Mouse (Mus musculus) lung, postnatal 0 days (tissue): ENCODE data around the gene Garnl3. TPM values are rescaled to one million over a fixed set of nuclear protein-coding genes. Genes with fewer than 3 reads are reported as not detected.

Experiments used
- ATAC-seq: fragments of 200-750 bp; cut with Nextera tagmentation; 2 replicates; pipeline ENCODE4 v1.8.0; 2017; ENCODE audit warnings: moderate library complexity
- DNase-seq: peaks from one replicate; pipeline ENCODE4 v3.0.0-alpha.2; 2016; ENCODE audit warnings: low spot score
- H3K27ac ChIP-seq: fragments of 300-500 bp; sonication (generic); 2 replicates; pipeline ENCODE4 v1.5.1; 2014; ENCODE audit warnings: antibody characterized with exemption, mild to moderate bottlenecking, low read length, mixed read lengths
- H3K27me3 ChIP-seq: fragments of 300-500 bp; sonication (generic); replicated peaks from 2 replicates; pipeline ENCODE4 v1.6.1; 2014; ENCODE audit warnings: low read length, mixed read lengths; ENCODE audit not compliant: insufficient read depth
- H3K36me3 ChIP-seq: fragments of 300-500 bp; sonication (generic); 2 replicates; pipeline ENCODE4 v1.6.1; 2014; ENCODE audit warnings: low read length, mixed read lengths; ENCODE audit not compliant: insufficient read depth
- H3K4me1 ChIP-seq: fragments of 300-500 bp; sonication (generic); 2 replicates; pipeline ENCODE4 v1.6.1; 2014; ENCODE audit warnings: antibody characterized with exemption, low read depth, low read length, mixed read lengths; ENCODE audit not compliant: insufficient read depth
- H3K4me2 ChIP-seq: fragments of 300-500 bp; sonication (generic); replicated peaks from 2 replicates; pipeline ENCODE4 v1.6.1; 2014; ENCODE audit warnings: low read depth, mild to moderate bottlenecking, low read length, moderate library complexity, mixed read lengths
- H3K4me3 ChIP-seq: fragments of 300-500 bp; sonication (generic); 2 replicates; pipeline ENCODE4 v1.5.1; 2014; ENCODE audit warnings: low read depth, low read length
- H3K9ac ChIP-seq: fragments of 300-500 bp; sonication (generic); replicated peaks from 2 replicates; pipeline ENCODE4 v1.6.1; 2014; ENCODE audit warnings: low read depth, mild to moderate bottlenecking
- H3K9me3 ChIP-seq: fragments of 300-500 bp; sonication (generic); 2 replicates; pipeline ENCODE4 v1.6.1; 2016; ENCODE audit warnings: low read length, mixed read lengths
- CTCF ChIP-seq: IDR thresholded peaks from 2 replicates; pipeline ENCODE4 v1.5.1; 2016; ENCODE audit warnings: antibody characterized with exemption, mild to moderate bottlenecking
- EP300 ChIP-seq: IDR thresholded peaks from 2 replicates; pipeline ENCODE4 v1.6.1; 2016; ENCODE audit warnings: antibody characterized with exemption, mild to moderate bottlenecking, control low read depth
- WGBS: fragments of 180-500 bp; shearing (Covaris S2); extraction: QIAGEN DNeasy Blood & Tissue Kit; methylation state at CpG from one replicate; pipeline ENCODE4 v1.1.7; 2014; 5-methylcytosine and 5-hydroxymethylcytosine counted together
- polyA plus RNA-seq: library from polyadenylated mRNA; unstranded; fragments of >200 nt; fragmentation: Nextera tagmentation; extraction: Ambion mirVana; gene quantifications from 2 replicates; pipeline ENCODE4 v1.2.1, GENCODE M21; 2015

Gene Garnl3
- polyA plus RNA-seq, 1 experiment from 2014 or later = 5.9 TPM

- ATAC-seq (peak; percentile 90), DNase-seq (peak; percentile 99)
- Histone ChIP-seq H3K4me1 (peaks cover 6% of the 10 kb centered on the region; the same call in 1 of the 2 replicates), H3K27me3 (0 out of 2 replicates have a peak, but pooled peaks cover 4% of the 10 kb centered on the region), H3K4me2 (peak overlapping the region; percentile 99), H3K4me3 (peak overlapping the region; percentile 65), H3K9me3 (no peaks in the 10 kb centered on the region), H3K9ac (peak overlapping the region; percentile 43), H3K27ac (peak overlapping the region; percentile 54; the same call in 1 of the 2 replicates), H3K36me3 (no peaks in the 10 kb centered on the region)
- TF ChIP-seq CTCF = no peak
- TF ChIP-seq EP300 = 0 out of 2 replicates have a peak, but pooled peaks have one; percentile 9
- WGBS = 1% methylated on average over 51 of the region's 55 CpGs
Observed at GRCm38 (mm10) chr2:33130526-33131483, 649 bp downstream of the Garnl3 start.

- DNase-seq = no peak
- H3K4me1 ChIP-seq = peaks cover 6% of the 10 kb centered on the region; the same call in 1 of the 2 replicates
- 1% methylated on average over 28 of the region's 33 CpGs for WGBS
- peak; percentile 7 for ATAC-seq
- peak overlapping the region; percentile 43 for H3K9ac ChIP-seq
- H3K9me3 ChIP-seq = no peaks in the 10 kb centered on the region
- TF ChIP-seq CTCF (peak; percentile 54), EP300 (no peak)
- H3K36me3 ChIP-seq = no peaks in the 10 kb centered on the region
- H3K27ac ChIP-seq = peak overlapping the region; percentile 54
- H3K4me2 ChIP-seq = peak overlapping the region; percentile 99
- H3K27me3 ChIP-seq = 0 out of 2 replicates have a peak, but pooled peaks cover 4% of the 10 kb centered on the region
- H3K4me3 ChIP-seq = peak overlapping the region; percentile 65
Observed at GRCm38 (mm10) chr2:33130141-33130525, 1.3 kb downstream of the Garnl3 start.

GRCm38 (mm10) chr2:33129696-33130095, 1.8 kb downstream of the Garnl3 start:
- DNase-seq (peak; percentile 43), ATAC-seq (no peak)
- H3K4me3 ChIP-seq = peak overlapping the region; percentile 65
- peak overlapping the region; percentile 54; the same call in 1 of the 2 replicates for H3K27ac ChIP-seq
- no peaks in the 10 kb centered on the region for H3K36me3 ChIP-seq
- peak overlapping the region; percentile 99 for H3K4me2 ChIP-seq
- peaks cover 6% of the 10 kb centered on the region; the same call in 1 of the 2 replicates for H3K4me1 ChIP-seq
- H3K9ac ChIP-seq = peak overlapping the region; percentile 43
- H3K27me3 ChIP-seq = 0 out of 2 replicates have a peak, but pooled peaks cover 4% of the 10 kb centered on the region
- 1% methylated on average over 10 of the region's 10 CpGs for WGBS
- no peaks in the 10 kb centered on the region for H3K9me3 ChIP-seq
- no peak; the same call in 1 of the 2 replicates for TF ChIP-seq CTCF
- no peak for TF ChIP-seq EP300

GRCm38 (mm10) chr2:33129005-33129404, 2.4 kb downstream of the Garnl3 start:
- H3K9ac ChIP-seq = no peak overlapping the region

GRCm38 (mm10) chr2:33127271-33127670, 4.2 kb downstream of the Garnl3 start:
- WGBS = 40% methylated on average over 2 of the region's 2 CpGs
- TF ChIP-seq CTCF (no peak), EP300 (no peak)
- ATAC-seq = no peak

More at GRCm38 (mm10) chr2:33129005-33129404, 2.4 kb downstream of the Garnl3 start:
- Histone ChIP-seq H3K27me3 (0 out of 2 replicates have a peak, but pooled peaks cover 4% of the 10 kb centered on the region), H3K9me3 (no peaks in the 10 kb centered on the region), H3K4me2 (no peak overlapping the region), H3K27ac (no peak overlapping the region), H3K4me3 (no peak overlapping the region), H3K36me3 (no peaks in the 10 kb centered on the region), H3K4me1 (peaks cover 6% of the 10 kb centered on the region; the same call in 1 of the 2 replicates)
- TF ChIP-seq EP300 = no peak
- no peak for TF ChIP-seq CTCF
- DNase-seq = no peak
- 69% methylated on average over 2 of the region's 2 CpGs for WGBS
- ATAC-seq = no peak

GRCm38 (mm10) chr2:33122856-33123255, 8.6 kb downstream of the Garnl3 start:
- DNase-seq (peak; percentile 84), ATAC-seq (peak; percentile 96)
- H3K4me2 ChIP-seq = no peak overlapping the region
- no peak overlapping the region for H3K9ac ChIP-seq
- WGBS = 59% methylated on average over 6 of the region's 6 CpGs
- no peaks in the 10 kb centered on the region for H3K9me3 ChIP-seq
- H3K4me3 ChIP-seq = no peak overlapping the region
- no peak for TF ChIP-seq CTCF
- TF ChIP-seq EP300 = peak; percentile 49; the same call in 1 of the 2 replicates
- no peaks in the 10 kb centered on the region for H3K4me1 ChIP-seq
- peak overlapping the region; percentile 72 for H3K27ac ChIP-seq
- H3K27me3 ChIP-seq = no peaks in the 10 kb centered on the region
- no peaks in the 10 kb centered on the region for H3K36me3 ChIP-seq

More at GRCm38 (mm10) chr2:33127271-33127670, 4.2 kb downstream of the Garnl3 start:
- peaks cover 6% of the 10 kb centered on the region; the same call in 1 of the 2 replicates for H3K4me1 ChIP-seq
- H3K4me3 ChIP-seq = no peak overlapping the region
- H3K36me3 ChIP-seq = no peaks in the 10 kb centered on the region
- H3K27me3 ChIP-seq = 0 out of 2 replicates have a peak, but pooled peaks cover 4% of the 10 kb centered on the region
- H3K9me3 ChIP-seq = no peaks in the 10 kb centered on the region
- no peak overlapping the region for H3K27ac ChIP-seq
- H3K9ac ChIP-seq = no peak overlapping the region
- no peak overlapping the region for H3K4me2 ChIP-seq
- DNase-seq = no peak
